Mouse (Mus musculus): ENCODE measurements around the gene Mbd5. TPM values are rescaled to one million over a fixed set of nuclear protein-coding genes. Genes with fewer than 3 reads are reported as not detected.

The Mbd5 gene
- total RNA-seq, 1 experiment from 2014 or later = 60.5 TPM

DNA sequence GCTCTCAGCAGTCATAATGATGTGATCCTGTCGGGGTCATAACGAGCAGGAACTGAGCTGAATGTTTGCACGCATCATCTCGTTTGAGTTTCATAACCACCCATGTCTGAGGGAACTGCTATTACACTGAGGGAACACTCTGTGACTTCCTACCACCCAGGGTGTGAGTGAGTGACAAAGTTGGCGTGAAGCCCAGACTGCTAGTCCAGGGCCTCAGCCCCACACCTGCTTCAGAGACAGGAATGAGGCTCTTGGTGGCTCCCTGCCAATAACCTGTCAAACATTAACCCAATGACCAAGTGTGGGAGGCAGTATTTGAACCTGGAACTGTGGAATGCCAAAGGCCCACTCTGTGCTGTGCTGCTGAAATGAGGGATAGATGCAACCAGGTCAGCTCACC is 400.5 kb downstream of the Mbd5 start:
- DNase-seq = no peak

DNA sequence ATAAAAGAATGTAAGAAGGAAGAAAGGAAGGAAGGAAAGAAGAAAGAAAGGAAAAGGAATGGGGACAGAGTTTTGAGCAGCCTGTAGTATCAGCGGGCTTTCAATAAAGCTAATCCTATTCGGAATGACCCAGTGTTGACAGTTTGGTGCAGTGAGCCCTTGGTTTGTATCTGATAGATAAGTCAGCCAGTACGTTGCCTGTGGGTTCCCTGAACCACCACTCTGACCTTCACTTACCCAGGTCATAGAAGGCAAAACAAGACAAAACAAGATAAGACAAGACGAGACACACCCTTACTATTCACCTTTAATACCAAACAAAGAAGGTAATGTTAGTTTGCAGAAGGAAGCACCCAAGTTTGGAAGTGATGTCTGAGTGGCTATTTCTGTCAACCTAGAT is 401.5 kb downstream of the Mbd5 start:
- no peak for DNase-seq

DNA sequence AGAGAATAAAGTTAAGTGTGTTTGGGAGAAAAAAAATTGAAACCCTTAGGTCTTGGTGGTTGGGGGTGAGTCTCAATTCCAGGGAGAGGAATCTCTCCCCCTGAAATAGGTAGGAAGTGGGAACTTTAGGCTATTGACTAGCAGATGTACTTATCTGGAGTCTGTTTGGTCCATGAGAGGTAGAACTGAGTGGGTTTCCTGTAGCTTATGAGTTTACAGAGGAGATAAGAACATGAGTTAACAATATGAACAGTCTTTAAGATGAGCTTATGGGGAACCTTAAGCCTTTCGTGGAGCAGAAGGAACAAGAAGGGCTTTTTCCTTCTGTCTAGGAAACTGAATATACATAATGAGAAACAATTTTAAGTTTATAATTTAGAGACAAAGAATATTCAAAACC is 404.8 kb downstream of the Mbd5 start:
- DNase-seq = no peak

DNA sequence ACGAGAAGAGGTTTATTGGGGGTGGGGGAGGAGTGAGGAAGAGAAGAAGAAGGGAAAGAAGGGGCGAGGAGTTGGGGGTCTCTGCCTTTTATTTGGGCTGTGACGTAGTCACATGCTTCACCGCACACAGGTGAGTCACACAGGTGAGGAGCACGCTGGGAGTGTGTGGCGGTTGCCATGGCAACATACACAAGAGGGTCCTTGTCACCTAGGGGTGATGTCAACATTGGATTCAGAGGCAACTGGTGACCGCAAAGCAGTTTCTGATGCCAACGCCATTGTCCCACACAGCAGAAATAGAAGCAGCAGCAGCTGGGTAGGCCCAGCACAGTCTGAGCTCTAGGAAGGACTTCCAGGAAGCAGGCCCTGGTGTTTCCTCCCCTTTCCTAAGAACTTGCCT is 406.6 kb downstream of the Mbd5 start:
- DNase-seq = no peak

DNA sequence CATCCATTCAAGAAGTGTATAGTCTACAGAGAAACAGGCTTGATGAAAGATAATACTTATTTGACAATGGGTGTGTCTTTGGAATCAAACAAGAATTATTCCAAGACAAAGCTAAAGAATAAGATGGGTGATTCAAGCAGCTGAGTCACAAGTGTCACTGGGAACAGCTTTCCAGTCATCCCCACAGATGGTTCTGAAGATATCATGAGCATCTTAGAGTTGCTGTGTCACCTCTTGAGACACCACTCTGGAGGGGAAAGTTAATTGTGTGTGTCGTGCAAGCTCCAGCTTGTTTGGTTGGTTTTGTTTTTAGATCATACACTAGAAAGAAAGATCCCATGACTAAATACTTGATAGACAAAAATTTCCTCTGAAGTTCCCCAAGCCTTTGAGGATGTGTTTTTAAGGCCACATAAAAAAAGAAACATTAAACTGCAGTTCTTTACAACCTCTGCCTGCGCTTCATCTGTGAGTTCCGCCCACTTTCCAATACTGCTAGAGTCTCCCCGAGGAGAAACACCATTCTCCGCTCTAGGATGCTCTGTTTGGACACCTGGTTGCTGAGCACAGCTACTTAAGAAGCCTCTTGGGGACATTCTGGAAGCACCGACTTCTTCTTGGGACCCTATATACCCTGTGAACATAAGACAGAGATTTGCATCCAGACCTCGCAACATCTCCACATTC is 409.0 kb downstream of the Mbd5 start:
- no peak for DNase-seq

DNA sequence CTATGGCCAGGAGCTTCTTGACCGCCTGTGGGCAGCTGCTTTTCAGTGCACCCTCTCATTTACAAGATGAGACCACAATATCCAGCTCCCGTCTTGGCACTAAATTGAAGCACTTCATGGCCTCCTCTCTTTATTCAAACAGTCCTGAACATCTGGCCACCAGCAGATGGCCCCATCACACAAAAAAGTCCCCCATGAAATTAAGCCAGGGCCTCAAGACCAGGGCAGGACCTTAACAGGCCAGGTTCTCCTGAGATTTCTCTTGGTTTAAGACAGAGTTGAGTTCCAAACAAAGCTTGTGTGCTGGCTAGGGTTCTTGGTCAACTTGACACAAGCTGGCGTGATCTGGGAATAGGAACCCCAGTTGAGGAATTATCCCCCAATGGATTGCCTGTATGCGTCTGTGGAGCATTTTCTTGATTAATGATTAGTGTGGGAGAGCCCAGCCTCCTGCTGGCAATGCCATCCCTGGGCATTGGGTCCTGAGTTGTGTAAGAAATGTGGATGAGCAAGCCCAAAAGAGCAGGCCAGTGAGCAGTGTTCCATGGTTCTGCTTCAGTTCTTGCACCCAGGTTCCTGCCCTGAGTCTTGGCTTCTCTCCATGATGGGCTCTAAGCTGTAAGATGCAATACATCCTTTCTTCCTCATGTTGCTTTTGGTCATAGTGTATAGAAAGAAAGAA is 409.7 kb downstream of the Mbd5 start:
- DNase-seq = peak; percentile 20

DNA sequence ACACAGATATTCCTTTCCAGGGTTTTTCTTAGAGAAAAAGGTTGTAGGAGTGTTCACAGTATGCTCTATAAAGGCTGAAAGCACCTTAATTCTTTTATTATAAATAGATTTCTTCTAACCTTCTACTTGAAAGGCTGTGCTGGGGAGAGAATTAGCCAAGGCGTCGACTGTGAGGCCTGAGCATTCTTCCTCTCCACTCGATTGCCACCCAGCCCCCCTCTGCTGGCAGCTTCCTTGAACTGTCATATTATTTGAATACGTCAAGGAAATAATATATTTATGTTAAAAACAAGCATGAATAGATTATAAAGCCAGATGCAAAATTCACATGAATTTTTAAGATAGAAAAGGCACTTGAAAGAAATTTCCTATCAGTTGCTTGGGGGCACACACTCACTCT is 410.4 kb downstream of the Mbd5 start:
- DNase-seq = no peak

DNA sequence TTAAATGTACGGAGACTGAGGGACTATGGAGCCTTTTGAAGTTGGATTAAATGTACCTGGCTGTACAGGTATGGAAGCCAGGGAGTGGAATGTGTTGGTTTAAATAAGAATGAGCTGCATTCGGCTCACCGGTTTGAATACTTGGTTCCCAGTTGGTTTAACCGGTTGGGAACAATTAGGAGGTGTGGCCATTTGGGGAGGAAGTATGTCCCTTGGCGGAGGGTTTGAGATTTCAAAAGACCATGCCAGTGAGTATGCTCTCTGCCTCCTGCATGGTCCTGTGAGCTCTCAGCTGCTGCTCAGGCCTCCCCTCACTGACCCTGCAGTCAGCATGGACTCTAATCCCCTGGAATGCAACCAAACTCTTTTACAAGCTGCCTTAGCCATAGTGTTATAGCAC is 415.2 kb downstream of the Mbd5 start:
- DNase-seq = no peak

DNA sequence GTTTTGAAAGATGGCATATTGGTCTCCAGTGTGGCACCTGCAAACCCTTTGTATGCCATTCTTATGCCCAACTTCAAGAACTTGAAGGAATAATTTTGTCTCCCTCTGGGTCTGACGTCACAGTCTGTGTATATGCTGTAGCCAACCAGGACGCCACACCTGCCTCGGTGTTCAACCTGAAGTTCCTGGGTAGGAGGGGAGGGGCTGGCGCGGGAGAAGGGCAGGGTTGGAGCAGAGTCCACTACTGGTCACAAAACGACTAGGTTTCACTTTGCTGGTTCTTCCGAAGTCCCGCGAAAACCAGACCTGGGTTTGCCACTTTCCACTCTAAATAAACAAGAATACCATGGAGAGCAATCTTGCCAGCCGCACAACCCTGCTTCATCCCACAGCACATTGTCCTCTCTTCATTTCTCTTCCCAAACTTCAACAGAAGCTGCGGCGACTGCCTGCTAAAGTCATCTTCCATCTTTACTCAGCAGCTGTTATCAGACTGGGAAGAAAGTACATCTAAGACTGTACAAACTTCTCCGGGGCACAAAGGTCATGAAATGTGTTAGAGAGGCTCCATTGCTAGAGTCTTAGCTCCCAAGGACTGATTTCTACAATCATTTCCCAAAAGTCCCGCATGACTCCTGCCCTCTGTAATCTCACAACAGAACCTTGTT is 417.7 kb downstream of the Mbd5 start:
- no peak for DNase-seq

DNA sequence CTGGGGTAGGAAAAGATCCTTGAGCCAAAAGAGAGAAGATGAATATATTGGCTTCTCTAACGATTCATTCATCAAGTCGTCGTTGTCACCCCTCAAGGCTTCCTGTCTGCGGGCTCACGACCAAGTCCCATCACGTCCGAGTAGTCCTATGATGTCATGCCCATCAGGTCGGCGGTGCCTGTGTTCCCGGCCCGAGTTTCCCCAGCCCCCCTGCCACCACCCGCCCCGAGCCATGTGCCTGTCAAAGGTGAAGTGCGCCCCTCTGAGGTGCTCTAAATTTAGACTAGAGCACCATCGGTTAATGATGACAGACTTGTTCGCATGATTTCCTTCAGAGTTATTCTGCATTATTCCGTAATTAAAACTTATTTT is 418.2 kb downstream of the Mbd5 start:
- DNase-seq = peak; percentile 6

DNA sequence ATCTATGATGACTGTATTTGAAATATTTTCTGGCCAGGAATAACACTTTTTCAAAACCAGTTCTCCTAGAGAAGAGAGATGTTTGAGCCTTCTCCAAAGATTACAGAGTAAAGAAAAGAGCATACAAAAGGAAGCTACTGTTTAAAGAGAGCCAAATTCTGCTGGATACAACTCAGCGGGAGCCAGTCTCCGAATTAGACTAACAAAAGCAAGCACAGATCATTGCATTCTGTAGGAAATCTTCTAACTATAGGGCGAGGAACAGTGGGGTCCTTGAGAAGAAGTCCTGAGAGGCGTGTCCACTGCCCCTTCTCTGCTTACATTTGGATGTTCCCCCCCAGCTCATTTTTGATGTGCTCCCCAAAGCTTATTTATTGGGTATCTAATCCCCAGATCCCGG is 422.3 kb downstream of the Mbd5 start:
- no peak for DNase-seq

DNA sequence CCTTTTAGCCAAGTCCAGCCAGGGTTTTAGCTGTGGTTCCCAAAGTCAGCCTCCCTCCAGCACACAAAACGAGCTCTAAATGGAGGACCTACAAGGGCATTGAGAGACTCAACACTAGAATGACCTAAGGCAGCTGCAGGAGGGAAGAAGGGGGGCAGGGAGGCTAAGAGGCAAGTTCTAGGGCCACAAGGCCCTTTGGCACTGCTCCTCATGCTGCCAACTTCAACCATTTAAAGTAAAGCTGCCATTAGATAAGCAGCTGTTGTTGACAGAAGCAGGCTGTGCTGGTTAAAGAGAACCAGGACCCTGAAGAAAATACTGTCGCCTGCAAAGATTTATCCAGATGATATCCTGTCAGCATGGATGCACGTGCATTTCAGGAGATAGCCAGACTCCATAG is 423.3 kb downstream of the Mbd5 start:
- no peak for DNase-seq

Other genes with a start within 250 kb of the Mbd5 start
- 21.9 and 25.5 TPM in 2 replicates for gene Acvr2a, start 135.4 kb upstream of the Mbd5 start, total RNA-seq (2021)
- gene Orc4, start 769 bp downstream of the Mbd5 start, total RNA-seq (2021) = 77.8 and 78.0 TPM in 2 replicates

Data from adrenal gland, postnatal 25 days (tissue).